Mouse (Mus musculus): ENCODE results near the gene Map3k5.

- no peak for TF ChIP-seq CTCF (IDR thresholded peaks at IDR 0.05; ENCODE audit: low read depth)
- TF ChIP-seq EP300 (IDR thresholded peaks at IDR 0.05; ENCODE audit: low read depth), result no peak
Observed at GRCm38 (mm10) chr10:19978662-19979199, 44.5 kb downstream of the Map3k5 start.
